Mouse (Mus musculus) central nervous system, embryonic 11.5 days (tissue): ENCODE measurements around the gene Slc6a9. TPM values are rescaled to one million over a fixed set of nuclear protein-coding genes. Genes with fewer than 3 reads are reported as not detected.

Experiments
- polyA plus RNA-seq: library from polyadenylated mRNA; depleted of rRNA; stranded (reverse); fragments of >200 nt; gene quantifications from 2 replicates; pipeline ENCODE4 v1.2.3, GENCODE M21; 2012; rRNA removed

Gene Slc6a9
- polyA plus RNA-seq, result 6.8 and 20.1 TPM in 2 replicates

DNA sequence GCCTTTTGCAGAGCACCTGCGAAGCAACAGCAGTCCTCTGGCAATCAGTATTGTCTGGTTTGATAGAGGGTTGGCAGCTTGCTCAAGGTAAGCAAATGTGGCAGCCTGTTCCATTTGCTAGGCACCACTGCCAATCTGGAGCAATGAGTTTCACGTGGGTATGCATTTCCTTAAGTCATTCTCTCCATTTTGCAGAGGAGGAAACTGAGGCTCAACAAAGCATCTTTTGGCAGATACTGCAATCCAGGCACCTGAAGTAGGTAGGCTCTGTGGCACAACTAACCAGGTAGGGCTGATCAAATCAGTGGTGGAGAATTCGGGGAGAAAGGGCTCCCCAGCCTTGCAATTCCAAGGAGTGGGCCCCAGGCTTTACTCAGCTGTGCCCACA lies at the start of gene Slc6a9:
Gene Slc6a9, plus strand, starts transcription at position 50 of the 388 bp plus-strand sequence.

DNA sequence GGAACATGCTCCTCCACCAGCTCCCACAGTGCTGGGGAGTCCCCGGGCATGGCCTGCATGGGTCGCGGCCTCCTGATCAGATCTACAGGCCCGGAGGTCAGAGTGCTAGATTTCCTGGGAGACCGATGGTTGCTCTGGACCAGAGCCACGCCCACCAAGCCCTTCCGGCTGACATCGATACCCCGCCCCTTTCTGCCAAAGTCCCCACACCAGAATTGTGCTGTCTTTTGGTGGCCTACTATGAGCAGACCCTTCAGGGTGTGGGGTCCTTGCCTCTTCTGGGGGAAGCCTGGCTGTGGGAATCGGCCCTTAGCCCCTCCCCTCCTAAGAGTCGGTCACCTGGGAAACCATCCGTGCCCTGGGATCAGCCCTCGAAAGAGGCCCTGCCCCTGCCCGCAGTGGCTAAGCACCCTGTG lies 38.2 kb downstream of the Slc6a9 start, which contains the start of gene Ccdc24:
Gene Ccdc24, minus strand, starts transcription at position 87 of the 416 bp plus-strand sequence.

DNA sequence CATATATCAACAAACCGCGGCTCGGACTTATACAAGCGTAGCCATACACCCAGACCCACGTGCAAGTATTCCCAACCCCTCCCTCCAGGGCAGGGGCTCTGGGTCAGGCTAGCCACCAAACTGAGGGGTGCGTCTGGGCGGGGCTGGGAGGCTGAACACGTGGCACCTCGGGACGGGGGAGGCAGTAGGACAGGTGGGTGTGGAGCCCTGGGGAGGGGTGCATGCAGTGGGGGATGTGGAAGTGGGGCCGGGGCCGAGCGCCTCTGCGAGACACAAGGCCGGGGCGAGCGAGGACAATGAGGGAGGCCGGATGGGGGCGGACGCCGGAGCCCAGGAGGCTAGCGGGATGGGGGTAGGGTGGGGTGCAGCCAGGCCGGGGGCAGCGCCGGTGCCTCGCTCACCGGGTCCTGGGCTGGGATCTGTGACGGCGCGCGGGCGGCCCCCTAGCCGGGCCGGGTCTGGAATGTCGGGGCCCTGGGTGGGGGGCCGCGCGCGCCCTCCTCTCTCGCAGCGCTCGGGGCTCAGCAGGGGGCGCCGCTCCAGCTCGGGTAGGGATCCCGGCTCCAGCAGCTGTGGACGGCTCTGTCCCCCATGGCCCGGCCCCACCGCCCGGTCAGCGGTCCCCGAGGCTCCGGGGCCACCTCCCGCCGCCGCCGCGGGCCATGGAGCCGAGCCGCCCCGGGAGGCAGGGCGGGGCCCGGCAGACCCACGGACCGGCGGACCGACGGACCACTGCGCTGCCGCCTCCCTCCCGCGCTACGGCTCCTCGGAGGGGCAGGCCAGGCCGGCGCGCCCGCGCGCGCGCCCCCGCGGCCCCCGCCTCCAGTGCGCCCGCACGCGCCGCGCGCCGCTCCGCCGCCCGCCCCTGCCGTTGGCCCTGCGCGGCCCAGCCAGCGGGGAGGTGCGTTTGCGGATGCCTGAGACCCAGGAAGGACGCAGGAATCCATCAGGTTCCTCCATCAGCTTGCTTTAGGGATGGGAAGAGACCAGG lies 48.7 kb downstream of the Slc6a9 start, which contains the start of gene B4galt2:
Gene B4galt2, minus strand, starts transcription at position 787 of the 991 bp plus-strand sequence.

DNA sequence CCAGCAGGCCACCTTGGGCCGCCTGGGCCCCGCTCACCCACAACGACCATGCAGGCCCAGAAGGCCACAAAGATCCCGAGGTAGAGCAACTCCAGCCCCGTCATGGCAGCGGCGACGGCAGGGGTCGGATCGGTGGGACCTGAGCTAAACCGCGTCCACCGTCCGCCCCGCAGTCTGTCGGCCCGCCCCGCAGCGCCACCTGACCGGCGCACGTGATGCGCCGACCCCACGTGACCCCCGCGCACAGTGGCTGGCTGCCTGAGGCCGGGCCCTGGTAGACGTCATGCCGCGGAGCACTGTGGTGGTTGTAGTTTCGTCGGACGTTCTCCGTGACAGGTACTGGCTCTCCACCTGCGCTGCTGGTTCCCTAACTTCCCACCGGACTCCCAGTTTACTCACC lies 52.8 kb downstream of the Slc6a9 start, which contains the start of gene Atp6v0b:
Gene Atp6v0b, minus strand, starts transcription at position 201 of the 400 bp plus-strand sequence.

DNA sequence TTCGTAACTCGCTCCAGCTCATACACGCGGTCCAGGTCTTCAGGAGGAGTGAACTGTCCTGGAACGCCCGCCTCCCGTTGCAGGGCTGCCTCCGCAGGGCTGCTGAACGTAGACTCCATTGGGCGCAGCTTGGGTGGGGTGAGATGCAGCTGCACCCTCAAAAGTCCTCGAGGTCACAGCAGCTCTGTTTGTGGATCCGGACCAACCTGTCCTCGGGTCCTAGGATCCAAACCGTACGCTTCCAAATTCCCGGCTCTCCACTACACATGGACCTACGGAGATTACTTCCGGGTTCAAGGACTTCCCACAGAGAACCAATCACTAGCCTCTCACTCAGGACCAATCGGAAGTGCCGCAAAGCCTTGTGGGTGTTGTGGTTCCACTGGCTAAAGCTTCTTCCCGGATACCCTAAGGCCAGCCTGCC lies 57.4 kb downstream of the Slc6a9 start, which contains the start of gene Dph2:
Gene Dph2, minus strand, starts transcription at position 295 of the 424 bp plus-strand sequence.

DNA sequence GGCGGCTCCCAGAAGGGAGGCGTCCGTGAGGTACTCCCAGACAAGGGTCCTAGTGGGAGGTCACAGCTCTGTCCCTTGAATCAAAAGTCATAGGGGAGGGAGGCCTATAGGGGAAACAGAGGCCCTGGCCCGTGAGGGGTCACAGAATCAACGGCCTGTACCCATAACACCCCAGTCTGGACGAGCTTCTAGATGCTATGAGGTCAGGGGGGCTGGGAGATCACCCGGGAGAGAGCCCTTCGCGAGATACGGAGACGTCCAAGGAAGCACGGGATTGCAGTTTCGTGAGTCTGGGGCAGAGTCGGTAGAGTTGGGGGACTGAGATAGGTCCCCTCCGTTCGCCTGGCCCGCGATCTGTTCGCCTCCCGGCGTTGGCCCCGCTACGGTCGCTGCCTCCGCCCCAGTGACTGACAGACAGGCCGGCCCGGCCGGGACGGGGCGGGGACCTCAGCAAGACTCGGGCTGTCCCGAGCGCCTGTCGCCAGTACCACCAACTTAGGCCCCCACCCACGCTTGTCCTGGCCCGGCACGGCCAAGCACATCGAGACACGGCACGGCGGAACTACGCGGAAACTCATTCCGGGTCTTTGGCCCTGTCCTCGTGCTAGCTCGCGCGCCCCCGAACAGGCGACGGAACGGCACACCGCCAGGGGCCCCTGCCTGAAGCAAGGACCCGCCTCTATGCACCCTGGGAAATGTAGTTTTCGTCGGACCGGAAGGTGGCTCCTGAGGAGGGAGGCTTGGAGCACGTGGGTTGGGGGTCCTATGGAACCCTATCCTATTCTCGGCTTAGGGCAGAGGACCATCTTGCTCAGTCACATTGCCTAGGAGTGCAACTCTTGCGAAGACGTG lies 80.5 kb downstream of the Slc6a9 start, which contains the start of gene Ipo13:
Gene Ipo13, minus strand, starts transcription at position 409 of the 852 bp plus-strand sequence.

Other genes starting within 250 kb of the Slc6a9 start
- 61.1 and 69.8 TPM in 2 replicates for gene Dmap1, start 152.2 kb upstream of the Slc6a9 start, polyA plus RNA-seq
- not detected in 2 replicates for gene Gm12845, start 110.1 kb upstream of the Slc6a9 start, polyA plus RNA-seq
- not detected in 2 replicates for gene Klf17, start 68.9 kb upstream of the Slc6a9 start, polyA plus RNA-seq
- gene Ccdc24, start 38.1 kb downstream of the Slc6a9 start, polyA plus RNA-seq, result 6.0 and 10.4 TPM in 2 replicates
- 46.8 and 71.0 TPM in 2 replicates for gene B4galt2, start 49.0 kb downstream of the Slc6a9 start, polyA plus RNA-seq
- gene Atp6v0b, start 52.8 kb downstream of the Slc6a9 start, polyA plus RNA-seq, result 191 and 197 TPM in 2 replicates
- gene Dph2, start 57.5 kb downstream of the Slc6a9 start, polyA plus RNA-seq, result 19.1 and 19.3 TPM in 2 replicates
- 65.4 and 70.2 TPM in 2 replicates for gene Ipo13, start 80.5 kb downstream of the Slc6a9 start, polyA plus RNA-seq
- gene Artn, start 95.3 kb downstream of the Slc6a9 start, polyA plus RNA-seq, result 0.18 and 2.0 TPM in 2 replicates